Mouse (Mus musculus) E14TG2a.4 (cell line): ENCODE data around the gene Gal3st1.
A peak's percentile ranks its signal among the peaks of the same experiment; 100 is the strongest.

ENCODE experiments used
- H3K27me3 ChIP-seq: 2 replicates; pipeline ENCODE4 v1.6.1; 2014; ENCODE audit warnings: low read length, control low read depth; ENCODE audit not compliant: insufficient read depth
- H3K36me3 ChIP-seq: 2 replicates; pipeline ENCODE4 v1.6.1; 2014; ENCODE audit warnings: low read length, control low read depth; ENCODE audit not compliant: insufficient read depth
- H3K4me1 ChIP-seq: replicated peaks from 2 replicates; pipeline ENCODE4 v1.6.1; 2014; ENCODE audit warnings: low read depth, low read length, control low read depth
- H3K4me3 ChIP-seq: replicated peaks from 2 replicates; pipeline ENCODE4 v1.5.1; 2014; ENCODE audit warnings: mild to moderate bottlenecking, low read length
- H3K9me3 ChIP-seq: 2 replicates; pipeline ENCODE4 v1.6.1; 2014; ENCODE audit warnings: low read length, control low read depth
- CTCF ChIP-seq: conservative IDR thresholded peaks from 2 replicates; pipeline ENCODE4 v1.5.1; 2014; ENCODE audit warnings: low read length
- NANOG ChIP-seq: IDR thresholded peaks from 2 replicates; pipeline ENCODE4 v1.6.1; 2014; ENCODE audit warnings: borderline replicate concordance, low read length, mixed read lengths
- POU5F1 ChIP-seq: IDR thresholded peaks from 2 replicates; pipeline ENCODE4 v1.6.1; 2014; ENCODE audit warnings: low read length, borderline replicate concordance

Gal3st1 gene

GRCm38 (mm10) chr11:3960901-3961300, 22.5 kb upstream of the Gal3st1 start:
- no peaks in the 10 kb centered on the region for H3K9me3 ChIP-seq
- H3K27me3 ChIP-seq, result no peaks in the 10 kb centered on the region
- TF ChIP-seq POU5F1 (no peak), CTCF (no peak), NANOG (no peak)
- no peak overlapping the region for H3K4me3 ChIP-seq
- H3K36me3 ChIP-seq, result peaks cover 3% of the 10 kb centered on the region
- peaks cover 71% of the 10 kb centered on the region for H3K4me1 ChIP-seq

- no peak for TF ChIP-seq CTCF
- TF ChIP-seq POU5F1, result no peak
- TF ChIP-seq NANOG, result no peak
- Histone ChIP-seq H3K9me3 (no peaks in the 10 kb centered on the region), H3K36me3 (peaks cover 12% of the 10 kb centered on the region), H3K4me1 (peaks cover 71% of the 10 kb centered on the region), H3K27me3 (no peaks in the 10 kb centered on the region), H3K4me3 (no peak overlapping the region)
Measured at GRCm38 (mm10) chr11:3961761-3962160, 21.7 kb upstream of the Gal3st1 start.

GRCm38 (mm10) chr11:3963155-3963554, 20.3 kb upstream of the Gal3st1 start:
- H3K27me3 ChIP-seq, result no peaks in the 10 kb centered on the region
- H3K36me3 ChIP-seq, result peaks cover 26% of the 10 kb centered on the region
- peaks cover 71% of the 10 kb centered on the region for H3K4me1 ChIP-seq
- peak overlapping the region; percentile 89 for H3K4me3 ChIP-seq
- no peaks in the 10 kb centered on the region for H3K9me3 ChIP-seq
- TF ChIP-seq POU5F1 (no peak), NANOG (no peak), CTCF (no peak)

- Histone ChIP-seq H3K9me3 (no peaks in the 10 kb centered on the region), H3K4me3 (peak within 1 kb of the TSS; percentile 89), H3K4me1 (peaks cover 70% of the 10 kb centered on the region), H3K27me3 (no peaks in the 10 kb centered on the region), H3K36me3 (peaks cover 33% of the 10 kb centered on the region)
- no peak for TF ChIP-seq POU5F1
- TF ChIP-seq NANOG, result no peak
- TF ChIP-seq CTCF, result no peak
Measured at GRCm38 (mm10) chr11:3963610-3964415, 19.6 kb upstream of the Gal3st1 start, which contains the start of gene Pes1. Pes1 (plus strand) TSS chr11:3963975.

GRCm38 (mm10) chr11:3964416-3965172, 18.8 kb upstream of the Gal3st1 start:
- peaks cover 64% of the 10 kb centered on the region for H3K4me1 ChIP-seq
- TF ChIP-seq CTCF (no peak), POU5F1 (no peak), NANOG (no peak)
- H3K27me3 ChIP-seq, result no peaks in the 10 kb centered on the region
- peaks cover 40% of the 10 kb centered on the region for H3K36me3 ChIP-seq
- H3K9me3 ChIP-seq, result no peaks in the 10 kb centered on the region
- peak overlapping the region; percentile 89 for H3K4me3 ChIP-seq

- Histone ChIP-seq H3K4me3 (no peak overlapping the region), H3K4me1 (peaks cover 65% of the 10 kb centered on the region), H3K9me3 (no peaks in the 10 kb centered on the region), H3K36me3 (peaks cover 93% of the 10 kb centered on the region), H3K27me3 (no peaks in the 10 kb centered on the region)
- peak; percentile 25 for TF ChIP-seq CTCF
- no peak for TF ChIP-seq POU5F1
Measured at GRCm38 (mm10) chr11:3969837-3970236, 13.6 kb upstream of the Gal3st1 start.

- TF ChIP-seq NANOG (no peak), CTCF (no peak), POU5F1 (no peak)
- no peaks in the 10 kb centered on the region for H3K9me3 ChIP-seq
Measured at GRCm38 (mm10) chr11:3970361-3970760, 13.1 kb upstream of the Gal3st1 start.

GRCm38 (mm10) chr11:3973081-3973480, 10.4 kb upstream of the Gal3st1 start:
- Histone ChIP-seq H3K27me3 (no peaks in the 10 kb centered on the region), H3K36me3 (peaks cover 100% of the 10 kb centered on the region), H3K4me3 (no peak overlapping the region), H3K9me3 (no peaks in the 10 kb centered on the region), H3K4me1 (peaks cover 38% of the 10 kb centered on the region)
- TF ChIP-seq CTCF (no peak), POU5F1 (no peak), NANOG (no peak)

More at GRCm38 (mm10) chr11:3970361-3970760, 13.1 kb upstream of the Gal3st1 start:
- Histone ChIP-seq H3K4me3 (no peak overlapping the region), H3K36me3 (peaks cover 98% of the 10 kb centered on the region), H3K4me1 (peaks cover 64% of the 10 kb centered on the region), H3K27me3 (no peaks in the 10 kb centered on the region)
